Mouse (Mus musculus) midbrain, embryonic 16.5 days (tissue): Measurements from ENCODE around the gene Zfp937. TPM values are rescaled to one million over a fixed set of nuclear protein-coding genes. Genes with fewer than 3 reads are reported as not detected.
"Not testable (repeated sequence)": the region's sequence is repeated elsewhere in the genome, so short reads cannot be mapped to it uniquely, and the experiment has no call there.

Experiments used
- ATAC-seq: fragments of 200-750 bp; cut with Nextera tagmentation; 2 replicates; pipeline ENCODE4 v1.8.0; 2017; ENCODE audit warnings: moderate TSS enrichment
- H3K27ac ChIP-seq: fragments of 300-500 bp; sonication (generic); 2 replicates; pipeline ENCODE4 v1.5.1; 2014; ENCODE audit warnings: mild to moderate bottlenecking, low read length, mixed read lengths
- H3K27me3 ChIP-seq: fragments of 300-500 bp; sonication (generic); 2 replicates; pipeline ENCODE4 v1.6.1; 2014; ENCODE audit warnings: low read depth, low read length, mixed read lengths; ENCODE audit not compliant: control insufficient read depth, insufficient read depth
- H3K36me3 ChIP-seq: fragments of 300-500 bp; sonication (generic); 2 replicates; pipeline ENCODE4 v1.6.1; 2014; ENCODE audit warnings: mild to moderate bottlenecking, low read length, moderate library complexity, mixed read lengths; ENCODE audit not compliant: control insufficient read depth, insufficient read depth
- H3K4me1 ChIP-seq: fragments of 300-500 bp; sonication (generic); 2 replicates; pipeline ENCODE4 v1.6.1; 2014; ENCODE audit warnings: mild to moderate bottlenecking, low read length, mixed read lengths; ENCODE audit not compliant: control insufficient read depth, insufficient read depth
- H3K4me2 ChIP-seq: fragments of 300-500 bp; sonication (generic); 2 replicates; pipeline ENCODE4 v1.6.1; 2014; ENCODE audit warnings: mild to moderate bottlenecking, low read length, mixed read lengths
- H3K4me3 ChIP-seq: fragments of 300-500 bp; sonication (generic); 2 replicates; pipeline ENCODE4 v1.5.1; 2014; ENCODE audit warnings: low read depth, mild to moderate bottlenecking, low read length, moderate library complexity, mixed read lengths
- H3K9ac ChIP-seq: fragments of 300-500 bp; sonication (generic); 2 replicates; pipeline ENCODE4 v1.6.1; 2014; ENCODE audit warnings: low read depth, low read length, mixed read lengths
- H3K9me3 ChIP-seq: fragments of 300-500 bp; sonication (generic); replicated peaks from 2 replicates; pipeline ENCODE4 v1.6.1; 2014; ENCODE audit warnings: mild to moderate bottlenecking, low read length, mixed read lengths; ENCODE audit not compliant: control insufficient read depth, poor library complexity, severe bottlenecking
- WGBS: fragments of 180-500 bp; shearing (Covaris S2); extraction: QIAGEN DNeasy Blood & Tissue Kit; methylation state at CpG from one replicate; pipeline ENCODE4 v1.1.7; 2014; 5-methylcytosine and 5-hydroxymethylcytosine counted together
- polyA plus RNA-seq: library from polyadenylated mRNA; unstranded; fragments of >200 nt; fragmentation: Nextera tagmentation; extraction: Ambion mirVana; gene quantifications from 2 replicates; pipeline ENCODE4 v1.2.1, GENCODE M21; 2015

The Zfp937 gene
- polyA plus RNA-seq, 1 experiment from 2014 or later = 11.2 TPM

DNA sequence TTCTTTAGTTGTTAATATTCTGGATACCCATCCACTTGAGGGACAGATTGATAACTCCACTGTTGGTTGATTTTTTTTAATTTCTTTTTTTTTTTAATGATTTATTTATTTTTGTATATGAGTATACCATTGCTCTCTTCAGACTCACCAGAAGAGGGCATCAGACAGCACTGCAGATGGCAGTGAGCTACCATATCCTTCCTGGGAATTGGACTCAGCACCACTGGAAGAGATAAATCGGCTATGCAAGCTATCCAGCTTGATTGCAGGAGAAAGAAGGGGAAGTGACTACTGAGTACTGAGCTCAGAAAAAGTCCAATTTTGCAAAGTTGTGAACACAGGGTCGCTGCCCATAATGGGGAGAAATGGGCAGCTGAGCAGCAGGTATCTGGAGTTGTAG is 39.0 kb downstream of the Zfp937 start:
- WGBS = 62% methylated on average over 2 of the region's 2 CpGs

DNA sequence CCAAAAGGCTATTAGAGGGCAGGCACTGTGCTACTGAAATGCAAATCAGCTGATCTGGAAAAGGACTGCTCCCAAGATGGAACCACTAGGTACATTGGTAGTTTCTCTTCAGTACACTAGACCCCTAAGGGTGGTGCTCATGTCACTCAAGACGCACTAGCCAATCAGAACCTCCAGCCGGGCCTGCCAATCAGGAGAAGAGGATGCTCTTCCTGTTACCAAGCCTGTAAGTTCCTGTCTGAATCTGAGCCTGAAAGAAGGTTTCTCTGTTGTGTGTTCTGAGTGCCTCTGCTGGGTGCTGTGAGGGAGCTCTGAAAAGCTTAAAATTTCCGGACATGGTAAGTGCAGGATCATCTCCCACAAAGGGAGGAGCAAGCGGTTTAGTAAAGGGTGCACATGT is 39.4 kb downstream of the Zfp937 start, which contains the start of gene Gm14124:
TSS of gene Gm14124 (plus strand) at position 227 of the 400 bp plus-strand sequence.
- H3K27ac ChIP-seq, H3K27me3 ChIP-seq, H3K9me3 ChIP-seq, H3K4me3 ChIP-seq, ATAC-seq, H3K9ac ChIP-seq, H3K4me2 ChIP-seq, H3K4me1 ChIP-seq, H3K36me3 ChIP-seq: not testable (repeated sequence)
- WGBS = 83% methylated on average over 3 of the region's 4 CpGs

More for the DNA sequence above, 39.0 kb downstream of the Zfp937 start:
- not testable (repeated sequence) for H3K9ac ChIP-seq, ATAC-seq, H3K27ac ChIP-seq, H3K27me3 ChIP-seq, H3K4me3 ChIP-seq, H3K36me3 ChIP-seq, H3K4me2 ChIP-seq, H3K9me3 ChIP-seq, H3K4me1 ChIP-seq

Other genes with a start within 250 kb of the Zfp937 start
- gene Zfp120, start 81.4 kb upstream of the Zfp937 start, polyA plus RNA-seq = 11.3 and 11.8 TPM in 2 replicates
- gene Gm10770, start 38.4 kb upstream of the Zfp937 start, polyA plus RNA-seq = not detected in 2 replicates
- not detected in 2 replicates for gene Gm14139, start 36.3 kb upstream of the Zfp937 start, polyA plus RNA-seq
- gene Gm21994, start 37.5 kb downstream of the Zfp937 start, polyA plus RNA-seq = 3.1 and 3.4 TPM in 2 replicates
- not detected in 2 replicates for gene Gm14124, start 39.4 kb downstream of the Zfp937 start, polyA plus RNA-seq
- 0.82 and 1.3 TPM in 2 replicates for gene Gm10130, start 105.6 kb downstream of the Zfp937 start, polyA plus RNA-seq
- 14.7 and 15.7 TPM in 2 replicates for gene 3300002I08Rik, start 144.7 kb downstream of the Zfp937 start, polyA plus RNA-seq
- 7.5 and 8.6 TPM in 2 replicates for gene Zfp442, start 233.4 kb downstream of the Zfp937 start, polyA plus RNA-seq